Mouse (Mus musculus) hindbrain, postnatal 0 days (tissue): Measurements from ENCODE around the gene Gm44790. TPM values are rescaled to one million over a fixed set of nuclear protein-coding genes. Genes with fewer than 3 reads are reported as not detected.

Source experiments
- ATAC-seq: fragments of 200-750 bp; cut with Nextera tagmentation; 2 replicates; pipeline ENCODE4 v1.8.0; 2017; ENCODE audit warnings: mild to moderate bottlenecking, moderate TSS enrichment, moderate library complexity
- DNase-seq: peaks from one replicate; pipeline ENCODE4 v3.0.0-alpha.2; 2015; ENCODE audit warnings: low spot score
- H3K27ac ChIP-seq: fragments of 300-500 bp; sonication (generic); 2 replicates; pipeline ENCODE4 v1.5.1; 2014; ENCODE audit warnings: mild to moderate bottlenecking
- H3K27me3 ChIP-seq: fragments of 300-500 bp; sonication (generic); 2 replicates; pipeline ENCODE4 v1.6.1; 2014; ENCODE audit warnings: low read length, mixed read lengths; ENCODE audit not compliant: insufficient read depth
- H3K36me3 ChIP-seq: fragments of 300-500 bp; sonication (generic); 2 replicates; pipeline ENCODE4 v1.6.1; 2014; ENCODE audit warnings: low read length, mixed read lengths; ENCODE audit not compliant: insufficient read depth
- H3K4me1 ChIP-seq: fragments of 300-500 bp; sonication (generic); 2 replicates; pipeline ENCODE4 v1.6.1; 2014; ENCODE audit warnings: antibody characterized with exemption, low read length, mixed read lengths; ENCODE audit not compliant: insufficient read depth
- H3K4me2 ChIP-seq: fragments of 300-500 bp; sonication (generic); 2 replicates; pipeline ENCODE4 v1.6.1; 2014; ENCODE audit warnings: low read depth, mild to moderate bottlenecking, low read length, moderate library complexity, mixed read lengths
- H3K4me3 ChIP-seq: fragments of 300-500 bp; sonication (generic); 2 replicates; pipeline ENCODE4 v1.5.1; 2014; ENCODE audit warnings: low read length
- H3K9ac ChIP-seq: fragments of 300-500 bp; sonication (generic); replicated peaks from 2 replicates; pipeline ENCODE4 v1.6.1; 2014; ENCODE audit warnings: mild to moderate bottlenecking, low read length, moderate library complexity, mixed read lengths
- H3K9me3 ChIP-seq: fragments of 300-500 bp; sonication (generic); 2 replicates; pipeline ENCODE4 v1.6.1; 2016; ENCODE audit warnings: low read length, mixed read lengths
- CTCF ChIP-seq: IDR thresholded peaks from 2 replicates; pipeline ENCODE4 v1.5.1; 2016; ENCODE audit warnings: antibody characterized with exemption, control low read depth, low read depth
- WGBS: fragments of 180-500 bp; shearing (Covaris S2); extraction: QIAGEN DNeasy Blood & Tissue Kit; methylation state at CpG from one replicate; pipeline ENCODE4 v1.1.7; 2014; 5-methylcytosine and 5-hydroxymethylcytosine counted together
- polyA plus RNA-seq: library from polyadenylated mRNA; unstranded; fragments of >200 nt; fragmentation: Nextera tagmentation; extraction: Ambion mirVana; gene quantifications from 2 replicates; pipeline ENCODE4 v1.2.1, GENCODE M21; 2015
- total RNA-seq: library from RNA; depleted of rRNA; stranded (reverse); fragments of >200 nt; gene quantifications from 2 replicates; pipeline ENCODE4 v1.2.3, GENCODE M21; 2014

Gene Gm44790
- total and polyA plus RNA-seq, 2 experiments from 2014 or later = not detected

DNA sequence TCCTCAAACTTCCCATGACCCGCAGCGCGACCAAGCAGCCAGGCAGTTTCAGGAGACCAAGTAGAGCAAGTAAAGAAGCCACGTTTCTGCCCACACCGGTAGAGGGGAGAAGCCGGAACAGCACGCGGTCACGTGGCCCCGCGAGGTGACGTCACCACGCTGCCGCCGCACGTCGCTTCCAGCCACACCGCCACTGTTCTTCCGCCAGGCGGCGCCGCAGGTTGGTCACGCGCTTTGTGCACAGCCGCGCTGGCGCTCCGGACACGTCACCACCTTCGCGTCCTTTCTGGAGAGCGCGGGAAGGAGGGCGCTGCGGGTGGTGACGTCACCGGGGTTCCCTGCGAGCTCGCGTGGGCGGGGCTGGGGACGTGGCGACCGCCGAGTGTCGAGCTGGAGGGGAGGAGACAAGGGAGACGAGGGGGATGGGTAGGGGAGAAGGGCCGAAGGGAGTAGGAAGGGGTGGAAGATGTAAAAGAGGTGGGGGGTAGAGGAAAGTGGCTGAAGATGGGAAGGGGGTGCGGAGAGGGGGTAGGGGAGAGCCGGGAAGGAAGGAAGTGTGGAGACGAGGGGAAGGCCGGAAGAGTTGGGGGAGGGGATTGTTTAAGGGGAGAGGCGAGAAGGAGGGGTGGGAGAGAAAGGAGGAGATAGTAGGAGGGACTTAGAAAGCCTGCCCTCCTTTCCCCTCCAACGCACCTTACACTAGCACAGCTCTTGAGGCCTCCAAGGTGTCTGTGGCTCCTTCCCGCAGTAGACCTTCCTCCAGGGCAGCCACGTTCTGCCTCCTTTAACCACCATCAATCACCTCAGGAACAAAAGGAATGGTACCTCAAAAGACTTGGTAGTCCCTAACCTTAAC, 45.9 kb downstream of the Gm44790 start:
- Histone ChIP-seq H3K4me1 (peaks cover 10% of the 10 kb centered on the region), H3K9ac (peak overlapping the region; percentile 53), H3K4me3 (peak overlapping the region; percentile 33), H3K27me3 (no peaks in the 10 kb centered on the region), H3K9me3 (no peaks in the 10 kb centered on the region), H3K36me3 (no peaks in the 10 kb centered on the region), H3K27ac (peak overlapping the region; percentile 94), H3K4me2 (peak overlapping the region; percentile 64)
- WGBS = under 1% methylated on average over 56 of the region's 56 CpGs
- peak; percentile 96 for TF ChIP-seq CTCF
- DNase-seq = peak; percentile 100
- ATAC-seq = peak; percentile 96

DNA sequence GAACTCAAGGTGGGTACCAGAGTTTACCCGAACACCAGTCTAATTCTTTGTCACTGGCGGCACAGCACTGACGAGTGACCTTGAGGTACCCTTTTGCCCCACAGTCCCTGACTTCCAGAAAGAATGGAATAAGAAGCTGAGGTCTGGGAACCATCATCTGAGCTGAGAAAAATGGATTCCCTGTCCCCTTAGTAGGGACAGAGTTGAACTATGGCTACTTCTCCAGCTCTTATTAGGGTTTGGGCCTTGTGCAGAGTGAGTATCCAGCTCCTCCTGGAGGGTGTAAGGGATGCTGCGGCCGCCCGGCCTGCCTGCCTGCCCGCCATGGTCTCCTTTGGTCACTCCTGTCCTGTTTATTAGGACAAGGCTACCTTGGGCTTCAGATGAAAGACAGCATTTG, 46.6 kb downstream of the Gm44790 start:
- H3K9ac ChIP-seq = peak overlapping the region; percentile 53
- no peaks in the 10 kb centered on the region for H3K36me3 ChIP-seq
- peaks cover 10% of the 10 kb centered on the region for H3K4me1 ChIP-seq
- H3K27me3 ChIP-seq = no peaks in the 10 kb centered on the region
- peak overlapping the region; percentile 64 for H3K4me2 ChIP-seq
- no peak; the same call in 1 of the 2 replicates for TF ChIP-seq CTCF
- H3K9me3 ChIP-seq = no peaks in the 10 kb centered on the region
- 51% methylated on average over 7 of the region's 7 CpGs for WGBS
- H3K27ac ChIP-seq = peak overlapping the region; percentile 94
- H3K4me3 ChIP-seq = peak overlapping the region; percentile 33
- DNase-seq (no peak), ATAC-seq (no peak)

DNA sequence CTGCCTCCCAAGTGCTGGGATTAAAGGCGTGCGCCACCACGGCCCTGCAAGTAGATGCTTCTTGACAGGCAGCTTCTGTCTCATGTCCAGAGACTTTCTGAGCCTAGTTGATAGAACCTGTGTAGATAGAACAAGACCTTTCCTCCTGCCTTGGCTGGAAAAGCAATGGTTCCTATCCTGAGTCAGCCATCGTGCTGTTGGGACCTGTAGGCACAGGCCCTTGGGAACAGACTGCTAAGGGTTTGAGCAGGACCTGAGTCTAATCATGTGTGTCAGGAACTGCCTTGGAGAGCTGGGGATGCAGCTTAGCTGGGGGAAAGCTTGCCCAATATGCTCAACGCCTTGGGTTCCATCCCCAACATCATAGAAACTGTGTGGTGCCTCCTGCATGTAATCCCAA, 47.6 kb downstream of the Gm44790 start:
- Histone ChIP-seq H3K27ac (no peak overlapping the region), H3K27me3 (no peaks in the 10 kb centered on the region), H3K4me1 (peaks cover 10% of the 10 kb centered on the region), H3K9me3 (no peaks in the 10 kb centered on the region), H3K4me3 (no peak overlapping the region), H3K36me3 (no peaks in the 10 kb centered on the region), H3K9ac (no peak overlapping the region), H3K4me2 (no peak overlapping the region)
- WGBS = over 99% methylated on average over 5 of the region's 5 CpGs
- ATAC-seq = no peak
- no peak for DNase-seq
- no peak for TF ChIP-seq CTCF

DNA sequence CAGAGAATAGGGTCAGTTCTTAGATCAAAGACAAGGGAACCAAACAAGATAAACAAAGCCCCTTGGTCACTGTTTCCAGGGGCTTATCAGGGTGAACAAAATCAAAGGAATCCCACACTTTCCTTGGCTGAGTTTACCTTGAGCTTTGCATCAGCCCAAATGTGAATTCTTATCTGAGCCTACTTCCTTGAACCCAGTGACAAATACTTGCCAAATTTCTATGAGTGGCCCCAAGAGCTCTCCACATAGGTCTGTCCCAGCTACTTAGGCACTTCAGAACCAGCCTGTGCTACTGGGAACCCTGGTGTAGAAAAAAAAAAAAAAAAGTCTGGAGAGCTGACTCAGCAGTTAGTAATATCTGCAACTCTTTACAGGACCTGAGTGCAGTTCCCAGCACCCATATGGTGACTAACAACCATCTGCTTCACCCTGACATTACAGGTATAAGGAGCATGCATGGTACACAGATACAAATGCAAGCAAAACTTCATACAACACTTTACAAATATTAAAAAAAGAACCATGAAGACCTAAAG, 48.3 kb downstream of the Gm44790 start:
- Histone ChIP-seq H3K9me3 (no peaks in the 10 kb centered on the region), H3K27me3 (no peaks in the 10 kb centered on the region), H3K36me3 (no peaks in the 10 kb centered on the region), H3K4me2 (no peak overlapping the region), H3K27ac (no peak overlapping the region), H3K4me3 (no peak overlapping the region), H3K4me1 (peaks cover 10% of the 10 kb centered on the region), H3K9ac (no peak overlapping the region)
- DNase-seq = no peak
- no peak for ATAC-seq
- no peak for TF ChIP-seq CTCF

DNA sequence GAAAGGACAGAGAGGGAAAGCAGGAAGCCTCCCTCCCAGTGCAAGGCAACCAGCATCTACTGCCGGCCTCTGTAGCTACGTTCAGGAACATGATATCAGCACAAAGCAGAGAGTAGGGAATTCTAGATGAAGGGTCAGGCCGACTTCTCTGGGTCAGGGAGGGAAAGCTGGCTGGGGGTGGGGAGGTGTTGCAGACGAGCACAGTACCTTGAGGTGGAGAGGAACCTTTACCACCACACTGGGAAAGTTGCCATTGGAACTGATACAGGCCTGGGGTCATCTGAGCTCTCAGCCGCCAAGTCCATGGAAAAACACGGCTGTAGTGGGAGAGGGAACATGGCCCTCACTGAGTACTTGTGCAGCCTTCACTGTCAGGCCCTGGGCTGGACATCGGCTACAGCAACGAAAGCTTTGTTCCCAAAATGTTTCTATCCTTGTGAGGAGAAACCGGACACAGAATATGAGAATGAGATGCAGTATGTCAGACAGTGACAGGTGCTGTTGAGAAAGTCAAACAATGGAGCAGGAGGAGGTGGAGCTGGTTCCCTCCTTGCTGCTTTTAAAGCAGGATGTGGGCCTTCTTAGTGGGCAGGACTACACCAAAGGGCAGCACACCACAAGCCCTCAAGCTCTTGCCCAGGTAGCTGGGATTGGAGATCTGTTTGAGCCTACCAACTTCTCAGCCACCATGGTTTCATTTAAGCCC, 49.2 kb downstream of the Gm44790 start:
- TF ChIP-seq CTCF = no peak
- Histone ChIP-seq H3K27me3 (no peaks in the 10 kb centered on the region), H3K4me1 (peaks cover 10% of the 10 kb centered on the region), H3K4me2 (no peak overlapping the region), H3K27ac (no peak overlapping the region), H3K9ac (no peak overlapping the region), H3K36me3 (no peaks in the 10 kb centered on the region), H3K9me3 (no peaks in the 10 kb centered on the region), H3K4me3 (no peak overlapping the region)
- DNase-seq (no peak), ATAC-seq (no peak)
- WGBS = 83% methylated on average over 9 of the region's 9 CpGs

DNA sequence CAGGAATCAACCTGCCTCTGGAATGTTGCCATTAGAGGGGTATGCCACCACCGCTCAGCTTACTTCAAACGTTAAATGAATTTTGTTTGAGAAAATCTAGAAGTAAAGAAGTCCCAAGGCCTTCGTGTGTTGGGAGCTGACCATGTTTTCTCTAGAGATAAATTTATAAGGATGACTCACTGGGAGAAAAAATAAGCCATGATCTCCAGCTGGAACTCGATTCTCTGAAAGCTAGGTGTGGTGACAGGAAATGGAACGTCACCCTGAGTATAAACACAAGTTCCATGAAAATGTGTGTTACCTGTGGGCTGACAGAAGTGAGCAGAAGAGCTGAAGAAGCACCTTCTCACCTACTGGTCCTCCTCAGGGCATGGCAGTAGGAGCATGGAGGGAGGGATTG, 50.5 kb downstream of the Gm44790 start:
- no peak for TF ChIP-seq CTCF

More for the DNA sequence above, 50.5 kb downstream of the Gm44790 start:
- no peaks in the 10 kb centered on the region for H3K36me3 ChIP-seq
- H3K27me3 ChIP-seq = no peaks in the 10 kb centered on the region
- DNase-seq (no peak), ATAC-seq (no peak)
- H3K4me1 ChIP-seq = peaks cover 7% of the 10 kb centered on the region
- no peaks in the 10 kb centered on the region for H3K9me3 ChIP-seq
- H3K9ac ChIP-seq = no peak overlapping the region
- H3K27ac ChIP-seq = no peak overlapping the region
- H3K4me3 ChIP-seq = no peak overlapping the region
- no peak overlapping the region for H3K4me2 ChIP-seq
- 86% methylated on average over 5 of the region's 5 CpGs for WGBS
